Mouse (Mus musculus): Measurements from ENCODE around the gene Nudt16. TPM values are rescaled to one million over a fixed set of nuclear protein-coding genes. Genes with fewer than 3 reads are reported as not detected.
"Not testable (repeated sequence)": the region's sequence is repeated elsewhere in the genome, so short reads cannot be mapped to it uniquely, and the experiment has no call there.

Gene Nudt16
- polyA plus RNA-seq (2014; fragmentation: Nextera tagmentation; extraction: Ambion mirVana) = 15.6 and 17.5 TPM in 2 replicates

- Histone ChIP-seq H3K36me3 (ENCODE audit: control insufficient read depth, insufficient read depth, low read length) (no peaks in the 10 kb centered on the region), H3K4me3 (ENCODE audit: low read depth, low read length) (peak within 1 kb of the TSS; percentile 72), H3K9me3 (ENCODE audit: control insufficient read depth, low read length) (no peaks in the 10 kb centered on the region), H3K27ac (ENCODE audit: low read depth, low read length) (peak within 1 kb of the TSS; percentile 89), H3K4me2 (replicated peaks; ENCODE audit: low read depth, low read length) (peak within 1 kb of the TSS; percentile 63), H3K9ac (ENCODE audit: low read depth, low read length) (peak within 1 kb of the TSS; percentile 75), H3K27me3 (ENCODE audit: control insufficient read depth, insufficient read depth, low read length) (no peaks in the 10 kb centered on the region), H3K4me1 (replicated peaks; ENCODE audit: control insufficient read depth, insufficient read depth, low read length) (no peaks in the 10 kb centered on the region)
- WGBS = under 1% methylated on average over 58 of the region's 60 CpGs
- DNase-seq (ENCODE audit: low spot score) (peak; percentile 92), ATAC-seq (ENCODE audit: low FRiP score) (peak; percentile 99)
Measured at GRCm38 (mm10) chr9:105131253-105132001, at the start of gene Nudt16. TSS of gene Nudt16 (minus strand) at chr9:105131824.

GRCm38 (mm10) chr9:105144992-105145391 is 13.4 kb upstream of the Nudt16 start, which contains the start of gene 1700080E11Rik:
TSS of gene 1700080E11Rik (minus strand) at chr9:105145092.
- Histone ChIP-seq H3K27me3 (ENCODE audit: control insufficient read depth, insufficient read depth, low read length) (no peaks in the 10 kb centered on the region), H3K4me2 (replicated peaks; ENCODE audit: low read depth, low read length) (no peak within 1 kb of the TSS), H3K4me3 (ENCODE audit: low read depth, low read length) (no peak within 1 kb of the TSS), H3K9me3 (ENCODE audit: control insufficient read depth, low read length) (no peaks in the 10 kb centered on the region), H3K27ac (ENCODE audit: low read depth, low read length) (no peak within 1 kb of the TSS), H3K9ac (ENCODE audit: low read depth, low read length) (no peak within 1 kb of the TSS), H3K4me1 (replicated peaks; ENCODE audit: control insufficient read depth, insufficient read depth, low read length) (no peaks in the 10 kb centered on the region), H3K36me3 (ENCODE audit: control insufficient read depth, insufficient read depth, low read length) (no peaks in the 10 kb centered on the region)
- DNase-seq (ENCODE audit: low spot score) = no peak
- WGBS = 83% methylated on average over 6 of the region's 6 CpGs
- ATAC-seq (ENCODE audit: low FRiP score) = no peak

- Histone ChIP-seq H3K9ac (ENCODE audit: low read depth, low read length) (no peak overlapping the region), H3K4me2 (replicated peaks; ENCODE audit: low read depth, low read length) (no peak overlapping the region), H3K27me3 (ENCODE audit: control insufficient read depth, insufficient read depth, low read length) (no peaks in the 10 kb centered on the region), H3K9me3 (ENCODE audit: control insufficient read depth, low read length) (no peaks in the 10 kb centered on the region), H3K27ac (ENCODE audit: low read depth, low read length) (no peak overlapping the region), H3K4me3 (ENCODE audit: low read depth, low read length) (no peak overlapping the region), H3K4me1 (replicated peaks; ENCODE audit: control insufficient read depth, insufficient read depth, low read length) (no peaks in the 10 kb centered on the region), H3K36me3 (ENCODE audit: control insufficient read depth, insufficient read depth, low read length) (no peaks in the 10 kb centered on the region)
- 86% methylated on average over 6 of the region's 6 CpGs for WGBS
- no peak for DNase-seq (ENCODE audit: low spot score)
- ATAC-seq (ENCODE audit: low FRiP score) = no peak
Measured at GRCm38 (mm10) chr9:105139204-105139603, 7.6 kb upstream of the Nudt16 start.

DNA sequence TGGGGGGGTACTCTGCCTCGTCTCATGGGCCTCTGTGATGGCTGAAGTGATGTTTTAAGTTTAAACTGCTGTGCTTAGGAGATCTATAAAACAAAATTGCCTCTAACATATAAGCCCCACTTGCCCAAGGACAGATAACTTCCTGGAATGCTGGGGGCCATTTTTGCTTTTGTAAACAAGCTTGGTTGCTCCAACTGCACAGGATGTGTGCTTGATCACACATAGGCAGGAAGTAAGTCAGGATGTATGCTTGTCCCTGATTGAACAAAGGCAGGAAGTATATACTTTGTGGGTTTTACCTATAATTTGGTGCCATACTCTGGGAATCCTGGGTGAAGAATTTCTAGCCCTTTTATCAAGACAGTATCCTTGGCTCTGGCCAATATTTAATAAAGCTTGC is 4.8 kb upstream of the Nudt16 start:
- ATAC-seq (ENCODE audit: low FRiP score) (no peak), DNase-seq (ENCODE audit: low spot score) (no peak)
- no peaks in the 10 kb centered on the region for H3K27me3 ChIP-seq (ENCODE audit: control insufficient read depth, insufficient read depth, low read length)
- H3K4me1 ChIP-seq (replicated peaks; ENCODE audit: control insufficient read depth, insufficient read depth, low read length) = no peaks in the 10 kb centered on the region
- H3K27ac ChIP-seq (ENCODE audit: low read depth, low read length) = no peak overlapping the region
- no peak overlapping the region for H3K4me2 ChIP-seq (replicated peaks; ENCODE audit: low read depth, low read length)
- H3K9ac ChIP-seq (ENCODE audit: low read depth, low read length) = no peak overlapping the region
- no peaks in the 10 kb centered on the region for H3K36me3 ChIP-seq (ENCODE audit: control insufficient read depth, insufficient read depth, low read length)
- 39% methylated on average over 1 of the region's 1 CpGs for WGBS
- no peaks in the 10 kb centered on the region for H3K9me3 ChIP-seq (ENCODE audit: control insufficient read depth, low read length)
- no peak overlapping the region for H3K4me3 ChIP-seq (ENCODE audit: low read depth, low read length)

- WGBS = 90% methylated on average over 5 of the region's 5 CpGs
- no peak overlapping the region for H3K9ac ChIP-seq (ENCODE audit: low read depth, low read length)
- H3K27me3 ChIP-seq (ENCODE audit: control insufficient read depth, insufficient read depth, low read length) = no peaks in the 10 kb centered on the region
- no peak overlapping the region for H3K4me3 ChIP-seq (ENCODE audit: low read depth, low read length)
- no peak overlapping the region for H3K27ac ChIP-seq (ENCODE audit: low read depth, low read length)
- DNase-seq (ENCODE audit: low spot score) (no peak), ATAC-seq (ENCODE audit: low FRiP score) (no peak)
- no peaks in the 10 kb centered on the region for H3K4me1 ChIP-seq (replicated peaks; ENCODE audit: control insufficient read depth, insufficient read depth, low read length)
- no peaks in the 10 kb centered on the region for H3K36me3 ChIP-seq (ENCODE audit: control insufficient read depth, insufficient read depth, low read length)
- H3K4me2 ChIP-seq (replicated peaks; ENCODE audit: low read depth, low read length) = no peak overlapping the region
- H3K9me3 ChIP-seq (ENCODE audit: control insufficient read depth, low read length) = no peaks in the 10 kb centered on the region
Measured at GRCm38 (mm10) chr9:105134536-105134935, 2.9 kb upstream of the Nudt16 start.

GRCm38 (mm10) chr9:105132002-105132367 is 361 bp upstream of the Nudt16 start:
- 23% methylated on average over 5 of the region's 5 CpGs for WGBS
- H3K27me3 ChIP-seq (ENCODE audit: control insufficient read depth, insufficient read depth, low read length) = no peaks in the 10 kb centered on the region
- peak overlapping the region; percentile 89; the same call in 1 of the 2 replicates for H3K27ac ChIP-seq (ENCODE audit: low read depth, low read length)
- H3K4me3 ChIP-seq (ENCODE audit: low read depth, low read length) = peak overlapping the region; percentile 72
- ATAC-seq (ENCODE audit: low FRiP score) (peak; percentile 53), DNase-seq (ENCODE audit: low spot score) (no peak)
- H3K4me1 ChIP-seq (replicated peaks; ENCODE audit: control insufficient read depth, insufficient read depth, low read length) = no peaks in the 10 kb centered on the region
- no peaks in the 10 kb centered on the region for H3K9me3 ChIP-seq (ENCODE audit: control insufficient read depth, low read length)
- H3K9ac ChIP-seq (ENCODE audit: low read depth, low read length) = no peak overlapping the region; the same call in 1 of the 2 replicates
- H3K4me2 ChIP-seq (replicated peaks; ENCODE audit: low read depth, low read length) = peak overlapping the region; percentile 63
- no peaks in the 10 kb centered on the region for H3K36me3 ChIP-seq (ENCODE audit: control insufficient read depth, insufficient read depth, low read length)

- H3K9me3 ChIP-seq (ENCODE audit: control insufficient read depth, low read length) = no peaks in the 10 kb centered on the region
- H3K27me3 ChIP-seq (ENCODE audit: control insufficient read depth, insufficient read depth, low read length) = no peaks in the 10 kb centered on the region
- DNase-seq (ENCODE audit: low spot score) = no peak
- H3K4me1 ChIP-seq (replicated peaks; ENCODE audit: control insufficient read depth, insufficient read depth, low read length) = no peaks in the 10 kb centered on the region
- no peak overlapping the region for H3K27ac ChIP-seq (ENCODE audit: low read depth, low read length)
- H3K4me3 ChIP-seq (ENCODE audit: low read depth, low read length) = no peak overlapping the region
- no peaks in the 10 kb centered on the region for H3K36me3 ChIP-seq (ENCODE audit: control insufficient read depth, insufficient read depth, low read length)
- H3K4me2 ChIP-seq (replicated peaks; ENCODE audit: low read depth, low read length) = no peak overlapping the region
- 94% methylated on average over 8 of the region's 8 CpGs for WGBS
- H3K9ac ChIP-seq (ENCODE audit: low read depth, low read length) = no peak overlapping the region
- no peak for ATAC-seq (ENCODE audit: low FRiP score)
Measured at GRCm38 (mm10) chr9:105130331-105130730, 1.3 kb downstream of the Nudt16 start.

- not testable (repeated sequence) for H3K27ac ChIP-seq (ENCODE audit: low read depth, low read length); H3K9ac ChIP-seq (ENCODE audit: low read depth, low read length); H3K27me3 ChIP-seq (ENCODE audit: control insufficient read depth, insufficient read depth, low read length); H3K36me3 ChIP-seq (ENCODE audit: control insufficient read depth, insufficient read depth, low read length); ATAC-seq (ENCODE audit: low FRiP score); H3K4me1 ChIP-seq (replicated peaks; ENCODE audit: control insufficient read depth, insufficient read depth, low read length); H3K4me2 ChIP-seq (replicated peaks; ENCODE audit: low read depth, low read length); DNase-seq (ENCODE audit: low spot score); H3K4me3 ChIP-seq (ENCODE audit: low read depth, low read length); H3K9me3 ChIP-seq (ENCODE audit: control insufficient read depth, low read length)
- 91% methylated on average over 3 of the region's 3 CpGs for WGBS
Measured at GRCm38 (mm10) chr9:105125206-105125605, 6.4 kb downstream of the Nudt16 start.

DNA sequence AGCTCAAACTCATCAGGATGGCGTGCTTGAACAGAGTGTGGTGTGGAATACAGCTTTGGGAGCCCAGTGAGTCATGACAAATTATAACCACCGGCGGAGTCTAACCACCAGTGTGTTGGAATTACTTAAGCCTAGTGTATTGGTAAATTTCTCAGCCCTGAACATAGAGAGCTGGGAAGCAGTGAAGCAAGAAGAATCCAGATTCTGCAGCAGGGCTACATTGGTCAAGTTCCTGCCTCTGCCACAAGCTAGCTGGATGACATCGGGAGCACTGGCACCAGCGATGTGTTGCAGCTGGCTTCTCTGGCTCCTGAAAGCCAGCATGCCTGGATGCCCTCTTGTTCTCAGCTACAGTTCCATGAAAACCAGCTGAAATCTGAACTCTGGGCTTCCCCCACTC is 27.7 kb downstream of the Nudt16 start:
- no peak overlapping the region for H3K27ac ChIP-seq (ENCODE audit: low read depth, low read length)
- no peak overlapping the region for H3K4me3 ChIP-seq (ENCODE audit: low read depth, low read length)
- H3K4me1 ChIP-seq (replicated peaks; ENCODE audit: control insufficient read depth, insufficient read depth, low read length) = no peaks in the 10 kb centered on the region
- no peaks in the 10 kb centered on the region for H3K9me3 ChIP-seq (ENCODE audit: control insufficient read depth, low read length)
- no peak overlapping the region for H3K4me2 ChIP-seq (replicated peaks; ENCODE audit: low read depth, low read length)
- no peak overlapping the region for H3K9ac ChIP-seq (ENCODE audit: low read depth, low read length)
- WGBS = 92% methylated on average over 5 of the region's 5 CpGs
- H3K27me3 ChIP-seq (ENCODE audit: control insufficient read depth, insufficient read depth, low read length) = no peaks in the 10 kb centered on the region
- H3K36me3 ChIP-seq (ENCODE audit: control insufficient read depth, insufficient read depth, low read length) = no peaks in the 10 kb centered on the region
- DNase-seq (ENCODE audit: low spot score) (no peak), ATAC-seq (ENCODE audit: low FRiP score) (no peak)

Data from hindbrain, embryonic 11.5 days (tissue).